Mouse (Mus musculus) thymus, adult 2 months (tissue): ENCODE measurements around the gene Uqcrc1.

Source experiments
- CTCF ChIP-seq: fragments of 200-500 bp; IDR thresholded peaks from 2 replicates; pipeline ENCODE4 v1.5.1; 2012; ENCODE audit warnings: mild to moderate bottlenecking, control low read depth, low read length, moderate library complexity, borderline replicate concordance; ENCODE audit not compliant: control insufficient read depth, poor library complexity, insufficient read depth; ENCODE audit errors: extremely low read depth
- POLR2A ChIP-seq: fragments of 200-500 bp; IDR thresholded peaks from 2 replicates; pipeline ENCODE4 v1.6.1; 2012; ENCODE audit warnings: mild to moderate bottlenecking, low read length, control low read depth, moderate library complexity; ENCODE audit not compliant: control insufficient read depth, poor library complexity, insufficient read depth; ENCODE audit errors: extremely low read depth

GRCm38 (mm10) chr9:108935991-108936390 lies 442 bp upstream of the Uqcrc1 start:
- TF ChIP-seq CTCF (no peak), POLR2A (no peak)
